Mouse (Mus musculus) MEL-GATA-1-ER (cell line): ENCODE results near the gene Myo18a.

ENCODE experiments used
- DNase-seq: peaks from one replicate; pipeline ENCODE4 v3.0.0-alpha.2; 2012; ENCODE audit warnings: low read depth; ENCODE audit errors: extremely low read depth

The Myo18a gene

DNA sequence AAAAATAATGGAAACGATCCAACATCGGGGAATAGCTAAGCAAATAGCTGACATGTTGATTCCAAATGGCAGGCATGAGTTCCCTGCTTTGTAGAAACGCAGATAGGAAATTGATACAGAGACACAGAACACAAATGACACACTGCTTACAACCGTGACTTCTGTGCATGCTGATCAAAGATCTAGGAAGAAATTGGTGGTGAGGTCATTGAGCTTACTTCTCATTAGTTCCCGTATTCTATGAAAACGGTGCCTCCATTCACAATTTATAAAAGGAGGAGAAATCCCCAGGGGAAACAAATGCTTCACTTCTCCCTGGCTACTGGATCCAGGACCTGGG is 133.4 kb downstream of the Myo18a start:
- DNase-seq = no peak

DNA sequence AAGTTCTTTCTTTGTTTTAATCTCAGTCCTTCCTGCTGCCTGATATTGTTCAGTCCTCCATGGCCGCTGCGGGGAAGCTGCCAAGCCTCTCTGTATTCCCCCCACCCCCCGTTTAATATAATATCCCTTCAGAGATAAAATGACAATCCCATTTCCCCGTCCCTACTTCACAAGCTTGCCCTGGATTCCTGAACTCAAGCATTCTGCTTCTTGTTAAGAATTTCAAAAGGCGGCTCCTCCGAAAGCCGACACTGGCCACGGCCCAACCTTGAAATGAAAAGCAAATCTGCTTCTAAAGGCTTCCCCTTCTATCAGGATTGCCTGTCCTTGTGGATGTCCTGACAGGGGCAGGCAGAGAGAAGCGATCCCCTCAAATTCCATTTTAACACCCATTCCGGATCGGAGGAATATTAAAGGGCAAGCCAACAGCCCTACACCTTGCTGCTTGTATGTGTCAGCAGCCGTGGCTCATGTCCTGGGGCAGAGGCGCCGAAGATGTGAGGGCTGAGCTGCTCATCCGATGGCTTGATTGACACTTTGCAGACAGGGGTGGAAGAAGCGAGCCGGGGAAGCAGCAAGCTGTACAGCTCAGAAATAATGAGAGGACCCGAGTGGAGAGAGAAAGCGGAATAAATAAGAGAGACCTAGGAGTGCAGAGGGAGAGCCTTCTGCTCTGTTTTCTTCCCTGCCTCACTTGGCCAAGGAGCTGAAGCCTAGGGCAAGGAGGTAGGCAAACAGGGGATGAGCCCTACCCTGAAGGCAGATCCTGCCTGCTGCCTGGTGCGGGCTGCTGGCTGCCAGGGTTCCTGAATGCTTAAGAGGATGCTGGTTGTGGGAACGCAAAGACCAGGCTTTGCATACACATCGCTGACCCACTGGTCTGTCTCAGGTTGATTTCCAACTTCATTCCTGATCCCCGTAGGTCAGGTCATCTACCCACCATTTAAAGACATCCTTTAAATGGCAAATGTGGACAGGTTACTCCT is 134.1 kb downstream of the Myo18a start:
- DNase-seq = no peak

- no peak for DNase-seq
Measured at GRCm38 (mm10) chr11:77900187-77900586, 137.1 kb downstream of the Myo18a start.

DNA sequence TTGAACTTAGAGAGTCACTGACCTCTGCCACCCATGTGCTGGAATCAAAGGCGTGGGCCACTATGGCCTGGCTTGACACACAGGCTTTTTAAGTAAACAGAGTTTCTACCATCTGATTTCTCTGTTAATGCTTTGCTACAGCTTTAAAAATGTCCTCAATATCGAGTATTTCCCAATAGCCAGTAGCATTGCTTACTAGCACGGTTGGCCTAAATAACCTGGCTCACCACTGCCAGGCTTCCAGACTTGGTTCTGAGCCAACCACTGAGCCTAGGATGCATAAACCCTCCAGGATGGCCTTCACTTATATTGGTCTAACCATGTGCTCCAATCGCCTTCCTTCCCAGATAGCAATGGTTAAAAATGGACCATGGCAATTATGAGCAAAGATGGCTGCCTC is 137.7 kb downstream of the Myo18a start:
- no peak for DNase-seq

GRCm38 (mm10) chr11:77901366-77901765 is 138.3 kb downstream of the Myo18a start:
- DNase-seq = no peak

GRCm38 (mm10) chr11:77901775-77902355 is 138.8 kb downstream of the Myo18a start:
- DNase-seq = no peak

DNA sequence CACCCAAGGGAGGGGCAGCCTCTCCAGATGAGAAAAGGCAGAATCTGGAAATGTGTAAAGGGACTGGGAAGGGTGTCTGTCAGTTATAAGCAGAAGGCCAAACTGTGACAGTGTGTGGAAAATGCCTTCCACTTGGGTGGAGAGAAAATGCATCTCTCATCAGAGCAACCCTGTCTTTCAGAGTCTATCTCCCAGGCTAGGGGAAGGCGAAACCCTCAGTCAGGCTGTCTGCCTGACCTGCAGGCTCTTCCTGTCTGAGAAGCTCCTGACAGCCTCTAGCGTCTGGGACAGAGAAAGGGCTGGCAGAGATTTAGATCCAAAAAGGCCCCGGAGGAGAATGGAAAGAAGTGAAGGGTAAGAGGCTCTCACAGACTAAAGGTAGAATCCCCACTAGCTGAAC is 140.7 kb downstream of the Myo18a start:
- DNase-seq = no peak

GRCm38 (mm10) chr11:77904707-77905106 is 141.7 kb downstream of the Myo18a start:
- DNase-seq = no peak

GRCm38 (mm10) chr11:77906097-77906687 is 143.1 kb downstream of the Myo18a start:
- no peak for DNase-seq

DNA sequence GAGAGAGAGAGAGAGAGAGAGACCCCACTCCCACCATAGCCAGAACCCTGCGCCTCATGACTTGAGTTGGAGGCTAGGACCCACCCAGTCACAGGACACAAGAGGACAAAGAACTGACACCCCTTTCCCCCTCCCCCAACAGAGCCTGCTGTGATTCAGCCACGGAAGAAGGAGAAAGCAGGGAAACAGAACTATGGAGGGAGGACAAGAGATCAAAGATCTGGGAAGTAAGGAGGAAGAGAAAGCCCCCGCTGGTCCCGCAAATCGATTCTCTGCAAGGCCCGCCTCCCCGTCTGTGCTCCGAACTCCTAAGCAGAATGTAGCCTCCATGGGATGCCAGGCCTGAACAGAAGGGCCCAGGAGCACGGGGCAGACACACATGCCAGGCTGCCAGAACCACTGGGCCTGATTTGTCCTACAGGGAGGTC is 143.7 kb downstream of the Myo18a start:
- DNase-seq = no peak

GRCm38 (mm10) chr11:77908468-77908867 is 145.4 kb downstream of the Myo18a start:
- no peak for DNase-seq

DNA sequence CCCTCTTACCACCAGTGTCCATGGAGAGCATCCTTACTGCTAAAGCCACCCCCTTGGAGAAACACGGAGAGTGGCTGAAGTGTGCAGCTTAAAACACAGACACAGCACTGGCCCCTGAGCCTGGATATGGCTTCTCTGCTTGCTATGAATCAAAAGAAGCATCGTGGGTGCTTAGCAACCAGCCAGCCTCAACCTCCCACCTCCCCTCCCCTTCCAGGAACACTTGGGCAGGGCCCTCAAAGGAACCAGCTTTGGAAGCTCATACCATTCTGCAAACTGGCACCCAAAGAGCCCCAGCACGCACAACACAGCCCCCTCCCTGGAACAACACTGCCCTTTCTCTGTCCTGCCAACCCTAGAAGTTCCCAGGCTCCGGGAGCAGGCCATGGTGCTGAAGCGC is 146.3 kb downstream of the Myo18a start:
- no peak for DNase-seq

DNA sequence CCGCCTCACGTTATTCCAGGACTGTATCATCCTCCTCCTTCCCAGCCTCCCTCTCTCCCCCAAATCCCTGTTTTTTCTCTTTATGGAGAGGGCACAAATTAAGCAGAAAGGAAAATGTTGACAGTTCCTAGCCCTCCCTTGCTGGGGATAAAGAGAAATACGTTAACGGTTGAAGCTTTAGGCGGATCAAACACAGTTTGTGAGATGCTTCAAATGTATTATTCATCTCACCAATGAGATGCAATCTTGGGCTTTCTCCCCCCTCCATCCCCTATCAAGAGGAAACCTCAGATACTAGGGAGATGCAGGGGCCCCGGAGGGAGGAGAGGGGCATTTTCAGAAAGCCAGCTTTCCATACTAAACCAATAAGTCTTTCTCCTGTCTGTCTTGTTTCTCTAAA is 146.7 kb downstream of the Myo18a start:
- no peak for DNase-seq

- DNase-seq = no peak
Measured at GRCm38 (mm10) chr11:77913505-77913904, 150.5 kb downstream of the Myo18a start.

GRCm38 (mm10) chr11:77914598-77915260 is 151.7 kb downstream of the Myo18a start:
- no peak for DNase-seq
